Mouse (Mus musculus): ENCODE data around the gene Rbmxl2.

Rbmxl2 gene

DNA sequence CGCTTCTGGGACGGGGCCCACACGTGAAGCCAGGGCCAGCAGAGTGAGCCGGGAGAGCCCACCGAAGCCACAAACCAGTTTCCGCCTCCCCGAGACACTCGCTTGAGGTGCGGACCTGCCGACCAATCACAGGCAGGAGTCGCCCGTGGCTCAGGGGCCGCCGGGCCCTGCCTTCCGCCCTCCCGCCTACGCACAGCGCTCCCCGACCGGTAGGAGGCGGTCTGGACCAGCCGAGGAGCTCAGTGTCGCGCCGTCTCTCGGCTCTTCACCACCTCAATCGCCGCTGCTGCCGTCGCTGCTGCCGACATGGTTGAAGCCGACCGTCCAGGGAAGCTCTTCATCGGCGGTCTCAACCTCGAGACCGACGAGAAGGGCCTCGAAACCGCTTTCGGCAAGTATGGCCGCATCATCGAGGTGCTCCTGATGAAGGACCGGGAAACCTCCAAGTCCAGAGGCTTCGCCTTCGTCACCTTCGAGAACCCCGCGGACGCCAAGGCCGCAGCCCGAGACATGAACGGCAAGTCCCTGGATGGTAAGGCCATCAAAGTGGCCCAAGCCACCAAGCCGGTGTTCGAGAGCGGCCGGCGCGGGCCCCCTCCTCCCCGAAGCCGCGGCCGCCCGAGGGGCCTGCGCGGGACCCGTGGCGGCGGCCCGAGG is at the start of gene Rbmxl2:
Gene Rbmxl2 (plus strand): TSS at position 242 of the 657 bp plus-strand sequence.
- DNase-seq (ENCODE audit: low spot score), result no peak

- DNase-seq (ENCODE audit: low spot score), result no peak
Measured at GRCm38 (mm10) chr7:107166690-107167089, 42.6 kb upstream of the Rbmxl2 start, which contains the start of gene Nlrp14. Gene Nlrp14 (plus strand): TSS chr7:107166990.

GRCm38 (mm10) chr7:107180406-107180805 is 28.8 kb upstream of the Rbmxl2 start:
- no peak for DNase-seq (ENCODE audit: low spot score)

GRCm38 (mm10) chr7:107201817-107202216 is 7.4 kb upstream of the Rbmxl2 start:
- DNase-seq (ENCODE audit: low spot score), result no peak

DNA sequence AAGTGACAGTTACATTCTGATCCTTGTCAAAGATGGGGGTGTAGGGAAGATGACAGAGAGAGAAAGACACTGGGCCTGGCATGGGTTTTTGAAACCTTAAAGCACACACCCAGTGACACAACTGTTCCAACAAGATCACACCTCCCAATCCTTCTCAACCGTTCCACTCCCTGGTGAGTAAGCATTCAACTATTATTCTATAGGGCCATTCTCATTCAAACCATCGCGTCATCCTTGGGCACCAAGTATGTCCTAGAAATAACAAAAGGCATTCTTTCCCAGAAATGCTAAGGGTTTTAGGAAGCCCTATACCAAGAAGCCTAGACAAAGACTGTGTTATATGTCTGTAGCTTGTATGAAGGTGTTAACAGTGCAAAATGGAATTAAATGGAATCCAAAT is 1.4 kb upstream of the Rbmxl2 start:
- no peak for DNase-seq (ENCODE audit: low spot score)

GRCm38 (mm10) chr7:107210126-107210576 is 906 bp downstream of the Rbmxl2 start:
- no peak for DNase-seq (ENCODE audit: low spot score)

- DNase-seq (ENCODE audit: low spot score), result no peak
Measured at GRCm38 (mm10) chr7:107215723-107216122, 6.5 kb downstream of the Rbmxl2 start.

DNA sequence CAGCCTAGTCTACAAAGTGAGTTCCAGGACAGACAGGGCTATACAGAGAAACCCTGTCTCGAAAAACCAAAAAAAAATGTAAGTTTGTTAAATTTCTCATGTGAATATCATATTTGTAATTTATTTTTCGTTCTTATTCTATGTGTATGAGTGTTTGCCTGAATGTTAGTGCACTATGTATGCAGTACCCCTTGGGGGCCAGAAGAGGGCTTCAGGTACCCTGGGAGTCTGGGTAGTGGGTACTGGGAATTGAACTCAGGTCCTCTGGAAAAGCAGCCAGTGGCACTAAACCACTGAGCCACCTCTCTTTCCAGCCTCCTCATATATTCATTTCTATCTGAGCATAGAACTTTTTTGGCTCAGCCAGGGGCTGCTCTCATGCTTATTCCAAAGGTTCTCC is 7.6 kb downstream of the Rbmxl2 start:
- DNase-seq (ENCODE audit: low spot score), result no peak

GRCm38 (mm10) chr7:107236854-107237253 is 27.6 kb downstream of the Rbmxl2 start:
- no peak for DNase-seq (ENCODE audit: low spot score)

GRCm38 (mm10) chr7:107237498-107237897 is 28.3 kb downstream of the Rbmxl2 start:
- no peak for DNase-seq (ENCODE audit: low spot score)

DNA sequence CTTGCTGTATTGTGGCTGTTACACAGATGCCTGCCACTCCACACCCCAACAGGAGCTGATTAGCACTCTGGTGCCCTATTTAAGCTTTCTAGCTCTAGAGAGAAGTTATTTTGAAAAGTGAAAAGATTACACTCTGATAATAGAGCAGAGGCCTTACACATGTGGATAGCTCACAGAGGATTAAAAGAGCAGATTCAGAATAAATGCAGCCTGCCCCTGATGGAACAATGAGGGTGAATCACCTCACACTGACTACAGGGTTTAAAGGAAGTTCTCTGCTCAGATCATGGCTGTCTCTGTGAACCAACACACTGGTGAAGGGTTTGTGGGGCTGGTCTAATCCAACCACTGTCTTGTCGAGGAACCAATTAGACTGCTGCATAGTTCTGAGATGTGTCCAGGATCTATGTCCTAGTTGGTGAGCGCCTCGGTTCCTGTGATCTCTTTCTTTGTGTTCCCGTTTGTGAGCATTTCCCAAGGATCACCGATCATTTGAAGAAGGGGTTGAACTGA is 32.2 kb downstream of the Rbmxl2 start:
- no peak for DNase-seq (ENCODE audit: low spot score)

DNA sequence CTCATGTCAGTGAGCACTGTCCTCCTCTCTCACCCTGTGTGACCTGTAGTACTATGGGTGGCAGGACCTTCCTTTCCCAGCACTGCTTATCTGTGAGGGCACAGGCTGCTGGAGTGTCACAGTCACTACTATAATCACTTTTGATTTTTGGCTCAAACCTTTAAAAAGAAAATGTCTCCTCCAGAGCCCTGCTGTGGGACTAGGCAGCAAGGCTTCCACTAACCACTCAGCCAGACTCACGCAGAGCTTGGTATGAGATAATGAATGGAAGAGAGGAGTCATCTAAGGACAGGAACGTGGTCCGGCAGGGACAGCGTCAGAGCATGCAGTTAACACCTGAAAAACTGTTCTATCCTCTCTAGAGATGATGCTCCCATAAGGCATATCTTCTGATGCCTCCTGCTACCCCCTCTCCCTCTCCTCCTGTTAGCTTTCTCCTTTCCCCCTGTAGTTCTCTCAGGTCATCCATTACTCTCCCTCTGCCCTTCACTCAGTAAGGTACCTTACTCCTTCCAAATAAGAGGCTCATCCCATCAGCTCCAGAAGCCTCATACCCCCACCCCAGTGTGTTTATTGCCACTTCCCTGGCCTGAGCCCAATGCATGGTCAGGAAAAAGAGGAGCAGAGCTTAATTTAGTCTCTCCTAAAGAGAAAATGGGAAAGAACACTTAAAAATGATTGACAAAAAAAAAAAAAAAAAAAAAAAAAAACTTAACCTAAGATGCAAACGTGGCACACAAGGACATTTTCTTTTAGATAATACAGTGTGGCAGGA is 41.2 kb downstream of the Rbmxl2 start:
- no peak for DNase-seq (ENCODE audit: low spot score)

- DNase-seq (ENCODE audit: low spot score), result no peak
Measured at GRCm38 (mm10) chr7:107253355-107253754, 44.1 kb downstream of the Rbmxl2 start.

- DNase-seq (ENCODE audit: low spot score), result no peak
Measured at GRCm38 (mm10) chr7:107259936-107260335, 50.7 kb downstream of the Rbmxl2 start.

Data from spleen, adult 12 weeks (tissue).